ENCODE assay signal across 8 mouse cellular contexts in genomic region chr4:75277467-75278196, GRCm38 (mm10). TPM values are rescaled to one million over a fixed set of nuclear protein-coding genes. Genes with fewer than 3 reads are reported as not detected.
DNase-seq lines count a peak whose midpoint lies in the region; ATAC-seq lines count a peak whose summit lies in the region.

No protein-coding gene starts in this region.

- peak overlapping the region; percentile 79 for H3K4me3 ChIP-seq in hindbrain, embryonic 13.5 days
- H3K4me3 ChIP-seq in midbrain, embryonic 14.5 days (replicated peaks; ENCODE audit: low read depth, low read length), result peak overlapping the region; percentile 82

- peak; percentile 93 for ATAC-seq in hindbrain, embryonic 13.5 days (ENCODE audit: low FRiP score)
- ATAC-seq in midbrain, embryonic 14.5 days (ENCODE audit: low FRiP score, low TSS enrichment), result peak; percentile 88

- peak; percentile 16 for DNase-seq in embryo, embryonic 10.5 days (ENCODE audit: low spot score)
- no peak for DNase-seq in embryo, embryonic 9.5 days (ENCODE audit: extremely low spot score)
- DNase-seq in thymus, postnatal 14 days, result peak; percentile 5
- DNase-seq in thymus, postnatal 36 days, result no peak
- DNase-seq in midbrain, embryonic 14.5 days, result peak; percentile 28
- DNase-seq in right cerebral cortex, postnatal 4 days, result no peak
- no peak for DNase-seq in ovary, postnatal 10 days (ENCODE audit: low spot score)

- peaks cover 21% of the 10 kb centered on the region for H3K36me3 ChIP-seq in hindbrain, embryonic 13.5 days
- peaks cover 6% of the 10 kb centered on the region; the same call in 1 of the 2 replicates for H3K36me3 ChIP-seq in midbrain, embryonic 14.5 days (ENCODE audit: control insufficient read depth, insufficient read depth, low read length)

- WGBS in hindbrain, embryonic 13.5 days, result 9% methylated on average over 30 of the region's 30 CpGs
- WGBS in midbrain, embryonic 14.5 days, result 8% methylated on average over 30 of the region's 30 CpGs

- peak overlapping the region; percentile 65 for H3K4me2 ChIP-seq in hindbrain, embryonic 13.5 days
- H3K4me2 ChIP-seq in midbrain, embryonic 14.5 days (ENCODE audit: low read length), result peak overlapping the region; percentile 70

- H3K9ac ChIP-seq in hindbrain, embryonic 13.5 days, result peak overlapping the region; percentile 86
- peak overlapping the region; percentile 87 for H3K9ac ChIP-seq in midbrain, embryonic 14.5 days (replicated peaks; ENCODE audit: low read length)

- H3K27ac ChIP-seq in hindbrain, embryonic 13.5 days, result peak overlapping the region; percentile 58
- H3K27ac ChIP-seq in midbrain, embryonic 14.5 days (replicated peaks; ENCODE audit: low read depth, low read length), result 0 out of 2 replicates have a peak overlapping the region, but pooled peaks have one; percentile 20

- peaks cover 8% of the 10 kb centered on the region; the same call in 1 of the 2 replicates for H3K4me1 ChIP-seq in hindbrain, embryonic 13.5 days (replicated peaks)
- H3K4me1 ChIP-seq in midbrain, embryonic 14.5 days (ENCODE audit: control insufficient read depth, insufficient read depth, low read length), result peaks cover 6% of the 10 kb centered on the region; the same call in 1 of the 2 replicates

- H3K9me3 ChIP-seq in hindbrain, embryonic 13.5 days, result no peaks in the 10 kb centered on the region
- H3K9me3 ChIP-seq in midbrain, embryonic 14.5 days (ENCODE audit: control insufficient read depth, low read length), result no peaks in the 10 kb centered on the region

- H3K27me3 ChIP-seq in hindbrain, embryonic 13.5 days, result no peaks in the 10 kb centered on the region
- no peaks in the 10 kb centered on the region for H3K27me3 ChIP-seq in midbrain, embryonic 14.5 days (ENCODE audit: control insufficient read depth, insufficient read depth, low read length)

RNA-seq across cellular contexts. Expression of gene Dmac1, which starts 0.5 kb away (rescaled TPM):
- 102 and 111 TPM in 2 replicates for polyA plus RNA-seq in hindbrain, embryonic 13.5 days (2015; fragmentation: Nextera tagmentation; extraction: Ambion mirVana)
- polyA plus RNA-seq in midbrain, embryonic 14.5 days (2014; fragmentation: Nextera tagmentation; extraction: Ambion mirVana), result 88.6 and 98.3 TPM in 2 replicates

Comparison
In these comparisons a context has a peak if more than half of its experiments do, and no peak if none do; other contexts are left out.
1. DNase-seq: peak in embryo, embryonic 10.5 days (single experiment), thymus, postnatal 14 days (single experiment) and midbrain, embryonic 14.5 days (single experiment); none in embryo, embryonic 9.5 days (single experiment), thymus, postnatal 36 days (0 of 2), right cerebral cortex, postnatal 4 days (single experiment) and ovary, postnatal 10 days (single experiment).